Comparison of ENCODE assay signal across 14 mouse cellular contexts in genomic region chr5:35938249-35939223, GRCm38 (mm10). TPM values are rescaled to one million over a fixed set of nuclear protein-coding genes. Genes with fewer than 3 reads are reported as not detected.
DNase-seq lines count a peak whose midpoint lies in the region; ATAC-seq and TF ChIP-seq lines count a peak whose summit lies in the region.
"Had no signal": no experiment of that assay in that cellular context is flagged by ENCODE, and none has a peak within 500 bp of the region (broad histone marks: within the 10 kb centered on the region; RNA-seq: fewer than 3 reads in every experiment).

No protein-coding gene starts in this region.

- no peaks in the 10 kb centered on the region for H3K27me3 ChIP-seq in hindbrain, embryonic 13.5 days
- no peaks in the 10 kb centered on the region for H3K27me3 ChIP-seq in hindbrain, embryonic 11.5 days (ENCODE audit: control insufficient read depth, insufficient read depth, low read length)
- no peaks in the 10 kb centered on the region for H3K27me3 ChIP-seq in heart, embryonic 13.5 days (replicated peaks)
- H3K27me3 ChIP-seq in stomach, embryonic 15.5 days (replicated peaks), result no peaks in the 10 kb centered on the region
- H3K27me3 ChIP-seq in limb, embryonic 10.5 days (ENCODE audit: low read depth, poor library complexity, severe bottlenecking), result no peaks in the 10 kb centered on the region

- ATAC-seq in hindbrain, embryonic 13.5 days (ENCODE audit: low FRiP score), result no peak
- ATAC-seq in hindbrain, embryonic 11.5 days (ENCODE audit: low FRiP score), result no peak
- ATAC-seq in heart, embryonic 13.5 days (ENCODE audit: extremely low read depth, insufficient number of reproducible peaks, low FRiP score, low TSS enrichment), result peak; percentile 44; the same call in 1 of the 2 replicates
- no peak for ATAC-seq in stomach, embryonic 15.5 days (ENCODE audit: insufficient read depth, low FRiP score, low read depth)
- ATAC-seq: activated CD4-positive, CD25-positive, alpha-beta regulatory T cell, adult 4 months had no signal

- H3K4me2 ChIP-seq in hindbrain, embryonic 13.5 days, result no peak overlapping the region
- no peak overlapping the region for H3K4me2 ChIP-seq in hindbrain, embryonic 11.5 days (replicated peaks; ENCODE audit: low read depth, low read length)
- H3K4me2 ChIP-seq in heart, embryonic 13.5 days, result peak overlapping the region; percentile 42
- H3K4me2 ChIP-seq in stomach, embryonic 15.5 days, result no peak overlapping the region
- H3K4me2 ChIP-seq: liver, embryonic 11.5 days had no signal

- TF ChIP-seq POLR2A in lung, adult 2 months (IDR thresholded peaks at IDR 0.05; ENCODE audit: borderline replicate concordance, extremely low read depth, low read depth, low read length), result no peak

- DNase-seq in hindbrain, embryonic 11.5 days (ENCODE audit: low spot score), result no peak
- peak; percentile 55 for DNase-seq in lung, postnatal 10 days
- no peak for DNase-seq in lung, adult 2 months
- no peak for DNase-seq in limb, embryonic 10.5 days (ENCODE audit: low spot score)
- no peak for DNase-seq in thymus, postnatal 0 days (ENCODE audit: low spot score)
- DNase-seq: cerebellum, adult 11-12 months; gastrocnemius, postnatal 14 days; layer of hippocampus, adult 9-11 months; thymus, postnatal 4 days had no signal

- WGBS in hindbrain, embryonic 13.5 days, result 71% methylated on average over 10 of the region's 10 CpGs
- 79% methylated on average over 10 of the region's 10 CpGs for WGBS in hindbrain, embryonic 11.5 days
- WGBS in lung, adult 2 months, result 63% methylated on average over 10 of the region's 10 CpGs
- 29% methylated on average over 10 of the region's 10 CpGs for WGBS in heart, embryonic 13.5 days
- 37% methylated on average over 10 of the region's 10 CpGs for WGBS in stomach, embryonic 15.5 days
- 82% methylated on average over 10 of the region's 10 CpGs for WGBS in limb, embryonic 10.5 days

- H3K4me1 ChIP-seq in hindbrain, embryonic 13.5 days (replicated peaks), result peaks cover 64% of the 10 kb centered on the region
- no peaks in the 10 kb centered on the region for H3K4me1 ChIP-seq in hindbrain, embryonic 11.5 days (replicated peaks; ENCODE audit: control insufficient read depth, insufficient read depth, low read length)
- peaks cover 2% of the 10 kb centered on the region; the same call in 1 of the 2 replicates for H3K4me1 ChIP-seq in lung, adult 2 months (ENCODE audit: control insufficient read depth, insufficient read depth, low read length)
- H3K4me1 ChIP-seq in heart, embryonic 13.5 days, result peaks cover 87% of the 10 kb centered on the region
- H3K4me1 ChIP-seq in stomach, embryonic 15.5 days, result peaks cover 17% of the 10 kb centered on the region; the same call in 1 of the 2 replicates
- H3K4me1 ChIP-seq in limb, embryonic 10.5 days, result peaks cover 23% of the 10 kb centered on the region

- no peak overlapping the region for H3K9ac ChIP-seq in hindbrain, embryonic 13.5 days
- no peak overlapping the region for H3K9ac ChIP-seq in hindbrain, embryonic 11.5 days (ENCODE audit: low read depth, low read length)
- peak overlapping the region; percentile 58 for H3K9ac ChIP-seq in heart, embryonic 13.5 days
- H3K9ac ChIP-seq in stomach, embryonic 15.5 days, result no peak overlapping the region

- H3K27ac ChIP-seq in hindbrain, embryonic 13.5 days, result peak overlapping the region; percentile 56
- no peak overlapping the region for H3K27ac ChIP-seq in hindbrain, embryonic 11.5 days (ENCODE audit: low read depth, low read length)
- peak overlapping the region; percentile 87 for H3K27ac ChIP-seq in heart, embryonic 13.5 days (replicated peaks)
- H3K27ac ChIP-seq in stomach, embryonic 15.5 days, result peak overlapping the region; percentile 66
- no peak overlapping the region for H3K27ac ChIP-seq in limb, embryonic 10.5 days

- peaks cover 14% of the 10 kb centered on the region for H3K36me3 ChIP-seq in hindbrain, embryonic 13.5 days
- 0 out of 2 replicates have a peak, but pooled peaks cover 2% of the 10 kb centered on the region for H3K36me3 ChIP-seq in hindbrain, embryonic 11.5 days (ENCODE audit: control insufficient read depth, insufficient read depth, low read length)
- H3K36me3 ChIP-seq in heart, embryonic 13.5 days, result peaks cover 22% of the 10 kb centered on the region
- no peaks in the 10 kb centered on the region for H3K36me3 ChIP-seq in stomach, embryonic 15.5 days
- peaks cover 29% of the 10 kb centered on the region for H3K36me3 ChIP-seq in limb, embryonic 10.5 days

- H3K9me3 ChIP-seq in hindbrain, embryonic 13.5 days, result no peaks in the 10 kb centered on the region
- H3K9me3 ChIP-seq in hindbrain, embryonic 11.5 days (ENCODE audit: control insufficient read depth, low read length), result no peaks in the 10 kb centered on the region
- no peaks in the 10 kb centered on the region for H3K9me3 ChIP-seq in heart, embryonic 13.5 days
- no peaks in the 10 kb centered on the region for H3K9me3 ChIP-seq in stomach, embryonic 15.5 days
- H3K9me3 ChIP-seq in limb, embryonic 10.5 days (replicated peaks), result no peaks in the 10 kb centered on the region

- no peak for TF ChIP-seq CTCF in lung, adult 2 months (IDR thresholded peaks at IDR 0.05; ENCODE audit: insufficient read depth, low read length)

- no peak overlapping the region for H3K4me3 ChIP-seq in hindbrain, embryonic 13.5 days
- no peak overlapping the region for H3K4me3 ChIP-seq in hindbrain, embryonic 11.5 days (ENCODE audit: low read depth, low read length)
- H3K4me3 ChIP-seq in lung, adult 2 months (replicated peaks; ENCODE audit: extremely low read depth, low read depth, low read length), result no peak overlapping the region
- H3K4me3 ChIP-seq in heart, embryonic 13.5 days, result no peak overlapping the region
- H3K4me3 ChIP-seq in stomach, embryonic 15.5 days (replicated peaks), result no peak overlapping the region
- no peak overlapping the region for H3K4me3 ChIP-seq in limb, embryonic 10.5 days

RNA-seq across cellular contexts. Expression of gene Afap1, which starts 45.4 kb away (rescaled TPM):
- polyA plus RNA-seq in hindbrain, embryonic 13.5 days (2015; fragmentation: Nextera tagmentation; extraction: Ambion mirVana), result 82.8 and 86.5 TPM in 2 replicates
- polyA plus RNA-seq in hindbrain, embryonic 11.5 days (2014; fragmentation: Nextera tagmentation; extraction: Ambion mirVana), result 55.7 and 58.2 TPM in 2 replicates
- polyA plus RNA-seq in lung, adult 2 months (2012; rRNA removed), result 13.7 and 19.7 TPM in 2 replicates
- 24.9 and 26.9 TPM in 2 replicates for polyA plus RNA-seq in heart, embryonic 13.5 days (2015; fragmentation: Nextera tagmentation; extraction: Ambion mirVana)
- 18.2 and 20.9 TPM in 2 replicates for polyA plus RNA-seq in stomach, embryonic 15.5 days (2015; fragmentation: Nextera tagmentation; extraction: Ambion mirVana)
- polyA plus RNA-seq in limb, embryonic 10.5 days (2016; fragmentation: Nextera tagmentation; extraction: Ambion mirVana), result 13.6 and 15.1 TPM in 2 replicates
- 6.1 and 6.6 TPM in 2 replicates for polyA plus RNA-seq in thymus, postnatal 0 days (2015; fragmentation: Nextera tagmentation; extraction: Ambion mirVana)

Comparison
In these comparisons a context has a peak if more than half of its experiments do, and no peak if none do; other contexts are left out.
1. H3K27ac ChIP-seq: peak in hindbrain, embryonic 13.5 days (single experiment), heart, embryonic 13.5 days (single experiment) and stomach, embryonic 15.5 days (single experiment); none in hindbrain, embryonic 11.5 days (single experiment) and limb, embryonic 10.5 days (single experiment).